Mouse (Mus musculus) right cerebral cortex, adult 18-20 months (tissue): ENCODE data around the gene Arhgef10l.
"Not testable (repeated sequence)": the region's sequence is repeated elsewhere in the genome, so short reads cannot be mapped to it uniquely, and the experiment has no call there.

Experiments used
- DNase-seq: peaks from one replicate; pipeline ENCODE4 v3.0.0; 2022; ENCODE audit warnings: mixed read lengths

Arhgef10l gene

DNA sequence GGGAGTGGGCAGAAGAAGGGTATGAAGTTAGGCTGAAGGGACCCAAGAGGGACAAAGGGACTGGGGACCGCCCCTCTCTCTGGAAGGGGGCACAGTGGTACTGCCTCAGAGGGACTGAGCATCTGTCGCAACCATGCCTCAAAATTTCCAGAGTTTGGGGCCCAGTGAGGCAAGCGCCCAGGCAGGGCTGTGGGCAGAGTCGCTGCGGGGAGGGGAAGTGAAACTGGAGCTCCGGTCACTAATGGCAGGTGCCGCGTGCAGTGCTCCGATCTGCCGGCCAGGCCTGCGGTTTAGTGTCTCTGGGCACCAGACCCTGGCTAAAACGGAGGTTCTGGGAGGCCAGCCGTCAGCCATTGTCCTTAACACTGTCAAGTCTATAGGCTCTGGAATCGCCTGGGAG lies 99.0 kb downstream of the Arhgef10l start:
- DNase-seq: no peak

DNA sequence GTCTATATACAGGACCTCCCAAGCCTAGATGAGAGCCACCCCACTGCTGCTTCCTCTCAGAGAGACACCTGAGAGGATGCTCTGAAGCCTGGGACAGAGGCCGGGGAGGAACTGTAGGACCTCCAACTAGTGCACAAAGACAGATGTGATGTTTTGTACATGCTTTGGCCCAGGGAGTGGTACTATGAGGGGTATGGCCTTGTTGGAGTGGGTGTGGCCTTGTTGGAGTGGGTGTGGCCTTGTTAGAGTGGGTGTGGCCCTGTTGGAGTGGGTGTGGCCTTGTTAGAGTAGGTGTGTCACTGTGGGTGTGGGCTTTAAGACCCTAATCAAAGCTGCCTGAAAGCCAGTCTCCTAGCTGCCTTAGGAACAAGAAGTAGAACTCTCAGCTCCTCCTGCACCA lies 101.4 kb downstream of the Arhgef10l start:
- DNase-seq: not testable (repeated sequence)

DNA sequence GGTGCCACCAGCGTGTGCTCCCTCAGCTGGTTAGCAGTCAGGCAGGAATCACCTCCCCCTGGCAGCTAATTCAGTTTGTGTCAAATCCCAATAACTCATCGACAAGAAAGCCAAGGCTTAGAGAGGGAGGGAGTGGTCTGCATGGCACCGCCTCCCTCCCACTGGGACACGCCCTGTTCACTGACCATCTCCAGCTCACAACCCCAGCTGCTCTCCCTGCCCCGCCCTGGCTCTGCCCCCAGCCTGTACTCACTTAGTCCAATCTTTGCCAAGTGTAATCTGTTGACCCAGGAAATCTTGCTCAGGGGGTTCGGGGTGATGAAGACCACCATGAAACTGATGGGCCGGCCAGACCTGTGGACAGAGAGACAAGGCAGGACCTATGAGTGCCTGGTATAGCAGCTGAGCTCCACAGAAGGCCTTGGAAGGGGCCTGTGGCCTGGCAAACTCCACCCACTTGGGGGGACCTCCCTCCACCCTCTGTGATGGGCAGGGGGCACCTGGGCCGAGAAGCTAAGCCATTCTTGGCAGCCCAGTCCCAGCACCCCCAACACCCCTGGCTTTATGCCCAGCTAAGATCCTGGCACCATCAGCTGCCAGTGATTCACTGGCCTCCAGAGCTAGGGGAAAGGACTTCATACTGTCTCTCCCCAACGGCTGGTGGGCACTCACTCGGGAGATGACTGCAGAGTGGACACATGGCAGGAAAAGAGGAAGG lies 103.2 kb downstream of the Arhgef10l start:
- no peak for DNase-seq

DNA sequence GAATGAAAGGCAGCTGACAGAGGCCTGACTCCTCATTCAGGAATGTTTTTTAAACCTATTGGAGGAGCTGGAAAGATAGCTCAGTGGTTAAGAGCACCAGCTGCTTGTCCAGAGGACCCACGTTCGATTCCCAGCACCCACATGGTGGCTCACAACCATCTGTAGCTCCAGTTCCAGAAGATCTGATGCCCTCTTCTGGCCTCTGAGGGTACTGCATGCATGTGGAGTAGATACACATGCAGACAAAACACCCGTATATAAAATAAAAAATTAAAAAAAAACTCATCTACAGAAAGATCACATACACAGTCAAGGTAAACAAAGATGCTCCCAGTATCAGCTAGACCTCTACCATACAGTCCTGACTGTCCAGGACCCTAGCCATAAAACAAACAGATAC lies 104.1 kb downstream of the Arhgef10l start:
- DNase-seq: no peak

DNA sequence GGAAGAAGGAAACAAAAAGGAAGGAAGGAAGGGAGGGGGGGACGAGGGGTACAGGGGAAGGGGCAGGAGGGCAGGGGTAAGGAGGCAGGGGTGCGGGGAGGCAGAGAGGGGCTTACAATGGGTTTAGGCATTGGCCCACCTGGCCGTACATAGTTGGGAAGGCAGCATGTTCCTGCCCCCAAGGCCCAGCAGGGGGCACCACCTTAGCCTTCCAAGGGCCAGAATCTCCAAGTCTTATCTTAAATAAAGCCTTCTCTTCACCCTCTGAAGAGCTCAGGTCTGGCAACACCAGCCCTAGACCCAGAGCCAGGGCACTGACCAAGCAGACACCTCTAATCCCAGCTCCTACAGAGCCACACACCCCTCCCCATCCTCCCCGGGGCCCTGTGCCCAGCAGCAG lies 106.0 kb downstream of the Arhgef10l start:
- DNase-seq: no peak

DNA sequence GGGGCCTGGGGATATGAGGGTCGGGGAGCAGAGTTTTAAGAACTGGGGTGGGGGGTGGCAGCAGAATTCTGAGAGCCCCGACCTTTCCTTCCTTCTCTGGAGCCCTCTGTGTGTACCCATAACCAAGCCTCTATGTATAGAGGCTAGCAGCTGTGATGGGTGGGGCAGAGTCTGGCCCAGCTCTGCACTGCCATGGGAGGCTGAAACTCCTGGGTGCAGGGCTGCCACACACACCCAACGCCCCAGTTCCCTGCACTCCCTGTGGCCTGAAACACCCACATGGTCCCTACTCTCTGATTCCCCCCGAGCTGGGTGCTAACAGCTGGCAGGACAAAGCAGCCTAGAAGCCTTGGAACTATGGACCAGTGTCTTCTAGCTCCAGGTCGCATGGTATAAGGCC lies 107.6 kb downstream of the Arhgef10l start:
- no peak for DNase-seq

DNA sequence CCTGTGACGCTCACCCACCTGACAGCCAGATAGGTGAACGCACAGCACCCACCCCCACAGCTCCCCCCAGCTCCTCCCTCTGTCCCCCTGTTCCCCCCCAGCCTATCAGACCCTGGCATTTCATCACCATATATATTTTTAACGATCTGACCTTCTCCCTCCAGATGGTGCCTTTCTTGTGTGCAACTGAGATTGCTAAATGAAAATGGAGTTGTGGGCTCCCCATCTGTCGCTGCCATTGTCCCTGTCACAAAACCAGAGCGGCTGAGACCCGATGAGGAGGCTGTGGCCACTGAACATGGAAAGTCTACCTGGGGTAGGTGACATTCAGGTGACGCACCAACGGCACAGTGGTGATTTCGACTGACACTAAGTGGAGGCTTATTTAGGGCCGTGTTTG lies 109.3 kb downstream of the Arhgef10l start:
- DNase-seq: no peak

DNA sequence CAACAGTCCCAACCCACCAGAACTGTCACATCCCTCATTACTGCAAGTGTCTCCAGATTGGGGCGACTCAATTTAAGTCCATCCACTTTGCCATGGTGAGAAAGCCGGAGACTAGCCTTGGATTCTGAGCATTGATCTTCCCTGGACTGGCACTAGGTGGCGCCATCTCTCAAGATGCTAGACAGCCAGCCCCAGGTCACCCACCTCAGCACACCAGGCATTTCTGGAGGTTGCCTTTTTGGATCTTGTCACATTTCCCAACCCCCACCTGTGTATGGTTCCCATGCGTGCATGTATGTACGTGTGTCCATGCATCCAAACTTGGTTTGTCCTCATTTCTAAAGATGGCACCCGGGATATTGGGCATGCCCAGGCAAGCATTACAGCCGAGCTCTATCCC lies 110.5 kb downstream of the Arhgef10l start:
- DNase-seq: peak; percentile 62

DNA sequence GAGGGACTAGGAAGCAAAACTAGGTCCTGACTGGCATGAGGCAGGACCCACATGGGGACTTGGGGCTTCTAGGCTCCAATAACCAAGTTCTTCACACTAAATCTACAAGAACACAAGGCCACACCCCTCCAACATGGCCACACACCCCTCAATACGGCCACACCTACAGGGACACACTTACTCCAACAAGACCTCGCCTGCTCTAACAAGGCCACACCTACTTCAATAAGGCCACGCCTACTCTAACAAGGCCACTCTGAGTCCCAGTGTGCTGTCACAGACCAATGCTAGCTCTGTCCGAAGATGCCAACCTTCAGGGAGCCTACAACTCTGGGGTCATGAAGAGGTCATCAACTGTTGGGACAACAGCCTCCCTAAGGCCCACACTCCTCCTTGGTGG lies 111.3 kb downstream of the Arhgef10l start:
- no peak for DNase-seq

DNA sequence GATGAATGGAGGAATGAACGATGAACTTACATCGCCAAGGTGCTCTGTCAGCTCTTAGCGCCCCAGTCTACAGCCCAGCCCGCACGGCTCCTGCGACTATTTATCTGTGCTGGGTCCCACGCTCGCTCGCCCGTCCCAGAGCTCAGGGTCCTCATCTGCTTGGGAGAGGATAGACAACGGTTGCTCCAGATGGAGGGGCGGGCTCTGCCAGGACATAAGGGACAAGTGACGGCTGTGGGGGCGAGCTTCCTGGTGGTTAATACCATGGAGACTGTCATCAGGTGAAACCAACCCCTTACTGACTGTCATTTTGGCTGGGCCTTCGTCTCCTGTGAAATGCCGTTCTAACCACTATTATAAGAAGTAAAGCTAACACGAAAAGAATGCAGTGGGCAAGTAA lies 114.0 kb downstream of the Arhgef10l start:
- DNase-seq: no peak

DNA sequence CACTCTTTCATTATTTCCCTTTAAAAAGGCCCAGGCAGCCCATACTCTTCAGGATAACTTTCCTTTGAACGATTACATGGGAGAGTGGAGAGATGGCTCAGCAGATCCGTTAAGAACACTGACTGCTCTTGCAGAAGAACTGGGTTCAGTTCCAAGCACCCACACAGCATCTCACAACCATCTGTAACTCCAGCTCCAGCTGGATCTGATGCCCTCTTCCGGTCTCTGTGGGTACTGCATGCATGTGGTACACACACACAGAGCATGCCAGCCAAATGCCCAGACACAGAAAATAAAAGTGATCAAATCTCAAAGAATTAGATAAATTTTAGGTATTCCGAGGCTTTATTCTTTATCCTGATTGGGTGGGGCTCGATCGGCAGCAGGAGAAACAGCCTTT lies 115.1 kb downstream of the Arhgef10l start:
- DNase-seq: no peak

DNA sequence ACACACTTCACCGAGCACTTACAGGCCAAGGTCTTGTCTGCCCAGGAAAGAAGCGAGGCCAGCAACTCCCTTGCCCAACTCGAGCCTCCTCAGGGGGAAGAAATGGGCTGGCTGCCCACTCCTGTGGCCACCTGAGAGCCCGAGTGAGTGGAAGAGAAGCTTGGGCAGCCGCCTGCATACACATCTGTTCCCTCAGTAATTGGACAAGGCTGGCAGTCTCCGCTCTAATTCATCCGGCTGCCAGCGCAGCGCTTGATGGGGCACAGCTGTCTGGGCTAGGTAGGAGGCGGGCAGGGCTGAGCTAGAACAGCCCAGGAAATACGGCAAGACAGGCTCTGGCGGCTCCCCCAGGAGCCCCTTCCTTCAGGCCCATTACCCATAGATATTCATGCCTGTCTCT lies 115.8 kb downstream of the Arhgef10l start:
- DNase-seq: peak; percentile 31

DNA sequence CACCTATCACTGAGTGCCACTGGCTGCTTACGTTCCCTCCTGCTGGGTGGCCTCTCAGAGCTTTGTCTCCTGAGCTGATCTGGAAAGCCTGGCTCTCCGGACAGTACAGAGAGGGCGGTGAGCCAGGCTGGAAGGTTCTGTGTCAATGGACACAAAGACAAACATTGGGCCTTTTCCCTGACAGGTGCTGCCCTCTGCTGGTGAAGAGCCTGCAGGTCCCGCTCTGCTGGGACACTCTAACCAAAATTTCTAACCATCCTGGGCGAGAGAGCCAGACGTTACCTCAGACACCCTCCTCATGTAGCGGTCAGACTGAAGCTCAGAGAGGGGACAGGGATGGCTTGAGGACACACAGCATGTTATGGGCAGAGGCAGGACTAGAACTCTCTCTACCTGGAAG lies 118.3 kb downstream of the Arhgef10l start:
- DNase-seq: peak; percentile 57

DNA sequence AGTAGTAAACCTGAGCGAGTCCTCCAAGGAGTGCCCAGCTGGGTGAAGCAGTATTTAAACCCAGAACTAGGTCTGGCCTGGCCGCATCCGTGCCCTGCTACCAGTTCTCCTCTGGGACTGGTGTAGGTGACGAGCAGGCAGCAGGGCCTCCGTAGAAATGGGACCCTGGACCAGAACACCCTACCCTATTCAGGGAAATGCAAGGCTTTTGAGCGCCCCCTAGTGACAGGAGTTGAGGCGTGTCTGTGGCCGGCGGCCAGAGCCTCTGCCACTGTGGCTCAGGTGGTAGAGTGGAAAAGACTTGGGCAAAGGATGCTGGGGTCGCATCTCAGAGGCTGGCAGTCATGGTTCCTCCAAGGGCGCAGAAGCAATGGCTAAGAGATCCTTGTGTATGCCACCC lies 126.7 kb downstream of the Arhgef10l start:
- DNase-seq: peak; percentile 39

DNA sequence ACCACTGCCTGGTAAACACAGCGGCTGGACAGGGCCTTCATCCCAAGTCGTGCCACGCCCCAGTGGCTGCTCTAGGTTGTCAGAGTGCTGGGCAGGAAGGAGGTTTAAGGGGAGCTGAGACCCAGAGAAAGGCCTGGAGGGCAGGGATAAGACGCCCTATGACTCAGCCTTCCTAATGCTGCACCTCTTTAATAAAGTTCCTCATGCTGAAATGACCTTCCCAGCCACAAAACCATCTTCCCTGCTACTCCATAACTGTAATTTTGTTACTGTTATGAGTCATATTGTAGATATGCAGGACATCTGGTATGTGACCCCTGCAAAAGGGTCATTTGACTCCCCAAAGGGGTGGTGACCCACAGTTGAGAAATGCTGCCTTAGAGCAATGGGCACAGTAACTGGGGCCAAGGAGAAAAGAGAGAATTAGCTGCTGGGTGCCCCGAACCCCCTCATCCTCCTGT lies 128.2 kb downstream of the Arhgef10l start:
- DNase-seq: no peak

DNA sequence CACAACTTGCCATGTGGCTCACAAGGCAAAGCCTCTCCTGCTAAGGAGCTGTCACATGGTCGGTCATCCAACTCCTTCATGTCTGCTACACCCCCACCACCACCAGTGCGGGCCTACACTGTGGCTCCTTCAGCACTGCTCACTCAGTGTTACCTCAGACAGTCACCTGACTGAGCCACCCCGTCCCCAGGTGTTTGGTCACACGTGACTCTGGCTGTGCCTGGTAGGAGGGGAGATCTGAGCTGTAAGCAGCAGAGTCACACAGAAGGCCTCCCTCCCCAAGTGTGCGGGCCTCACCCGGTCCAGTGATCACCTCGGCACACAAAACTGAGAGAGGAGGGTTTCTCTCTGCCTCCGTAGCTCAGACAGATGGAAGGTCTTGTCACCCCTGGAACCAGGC lies 130.5 kb downstream of the Arhgef10l start:
- DNase-seq: no peak

DNA sequence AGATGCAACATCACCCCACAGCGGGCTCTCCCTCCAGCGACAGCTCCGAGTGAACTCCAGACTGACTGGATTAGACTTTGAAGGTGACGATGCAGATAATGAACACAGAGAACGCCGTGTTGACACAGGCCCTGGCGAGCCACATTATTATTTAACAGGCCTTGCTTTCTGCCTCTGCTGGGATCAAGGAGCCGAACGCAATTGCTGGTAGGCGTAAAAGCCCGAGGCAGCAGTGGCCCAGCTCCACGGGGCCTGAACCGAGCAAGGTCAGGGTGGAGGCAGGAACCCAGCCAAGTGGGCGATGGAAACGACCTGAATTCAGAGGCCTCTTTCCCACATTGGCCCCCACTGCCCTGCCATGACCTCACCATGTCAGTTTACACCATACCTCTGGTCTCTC lies 133.5 kb downstream of the Arhgef10l start:
- DNase-seq: no peak

DNA sequence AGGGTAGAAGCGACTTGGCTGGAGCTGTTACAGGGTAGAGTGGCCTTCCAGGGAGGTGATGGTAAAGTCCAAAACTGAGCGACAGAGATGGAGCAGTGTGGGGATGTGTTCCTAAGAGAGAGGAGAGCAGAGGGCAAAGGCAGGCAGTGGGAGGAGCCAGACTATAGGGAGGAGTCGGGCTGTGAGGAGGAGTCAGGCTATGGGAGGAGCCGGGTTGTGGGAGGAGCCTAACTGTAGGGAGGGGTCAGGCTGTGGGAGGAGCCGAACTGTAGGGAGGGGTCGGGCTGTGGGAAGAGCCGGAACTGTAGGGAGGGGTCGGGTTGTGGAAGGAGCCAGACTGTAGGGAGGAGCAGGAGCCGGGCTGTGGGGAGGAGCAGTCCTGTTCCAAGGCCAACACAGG lies 134.8 kb downstream of the Arhgef10l start:
- DNase-seq: no peak

DNA sequence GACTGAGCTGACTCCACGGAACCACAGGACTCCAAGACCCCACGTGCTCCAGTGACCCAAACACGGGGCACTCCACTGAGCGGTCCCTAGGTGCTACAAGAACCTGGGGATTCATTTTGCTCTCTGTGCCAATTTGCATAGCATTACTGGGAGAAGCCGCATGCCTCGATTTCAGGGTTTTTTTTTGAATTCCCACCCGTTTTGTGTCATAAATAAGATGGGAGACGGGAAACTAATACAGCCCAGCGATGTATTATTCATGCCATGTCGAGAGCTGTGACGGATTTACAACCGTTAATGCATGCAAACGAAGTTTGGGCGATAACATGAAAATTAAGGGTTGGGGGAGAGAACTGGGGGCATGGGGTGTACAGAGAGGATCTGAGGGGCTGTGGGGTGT lies 136.1 kb downstream of the Arhgef10l start:
- DNase-seq: no peak

DNA sequence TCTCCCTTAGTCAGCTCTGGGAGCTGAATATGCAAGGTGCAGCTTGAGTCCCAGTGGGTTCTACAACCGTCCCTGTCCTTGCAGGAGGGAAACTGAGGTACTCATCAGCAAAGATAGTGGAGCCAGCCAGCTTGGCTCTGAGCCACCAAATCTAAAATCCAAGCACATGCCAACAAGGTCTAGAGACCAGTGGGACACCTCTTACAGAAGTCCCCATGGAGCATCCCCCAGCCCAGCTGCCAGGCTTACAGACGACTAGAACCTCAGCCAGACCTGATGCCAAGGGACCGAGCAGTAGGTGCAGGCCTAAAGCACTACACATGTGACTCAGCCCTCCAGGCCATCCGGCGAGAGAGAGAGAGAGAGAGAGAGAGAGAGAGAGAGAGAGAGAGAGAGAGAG lies 137.4 kb downstream of the Arhgef10l start:
- no peak for DNase-seq

DNA sequence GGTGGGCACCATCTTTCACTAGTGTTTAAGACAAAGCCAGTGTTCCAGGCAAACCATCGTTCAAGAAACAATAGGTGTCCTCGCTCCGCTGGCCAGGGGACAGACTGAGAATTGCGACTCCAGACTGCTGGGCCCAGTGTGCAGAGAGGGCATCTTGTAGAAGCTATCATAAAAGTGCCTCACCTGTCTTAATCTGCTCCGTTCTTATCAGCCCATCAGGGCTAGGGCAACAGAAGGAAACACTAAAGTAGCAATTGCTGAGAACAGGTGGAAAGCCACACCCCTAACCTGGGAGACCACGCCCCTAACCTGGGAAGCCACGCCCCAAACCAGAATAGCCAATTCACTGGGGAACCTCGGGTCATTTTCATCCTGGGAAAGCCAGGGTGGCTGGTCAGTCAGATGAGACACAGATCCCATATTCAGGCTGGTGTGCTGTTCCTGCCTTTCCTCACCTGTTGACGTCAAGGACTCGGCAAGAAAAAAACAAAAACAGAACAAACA lies 140.1 kb downstream of the Arhgef10l start:
- DNase-seq: no peak

DNA sequence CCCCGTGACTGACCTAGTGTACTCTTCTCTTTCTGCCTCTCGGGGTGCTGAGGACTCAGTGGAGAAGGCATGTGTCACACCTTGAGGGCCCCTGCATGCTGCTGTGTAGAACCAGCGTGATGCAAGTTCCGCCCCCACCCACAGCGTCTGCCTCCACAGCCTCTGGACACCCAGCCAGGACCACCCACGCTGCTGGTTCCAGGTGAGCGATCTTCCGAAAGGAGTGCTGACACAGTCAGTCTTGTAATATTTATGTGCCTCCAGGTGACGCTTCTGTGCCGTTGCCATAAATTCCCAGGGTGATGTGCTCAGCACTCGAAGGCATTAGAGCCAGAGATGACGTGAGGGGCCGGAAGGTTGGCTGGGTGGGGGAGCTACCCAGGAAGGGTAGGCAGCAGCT lies 140.9 kb downstream of the Arhgef10l start:
- DNase-seq: no peak

DNA sequence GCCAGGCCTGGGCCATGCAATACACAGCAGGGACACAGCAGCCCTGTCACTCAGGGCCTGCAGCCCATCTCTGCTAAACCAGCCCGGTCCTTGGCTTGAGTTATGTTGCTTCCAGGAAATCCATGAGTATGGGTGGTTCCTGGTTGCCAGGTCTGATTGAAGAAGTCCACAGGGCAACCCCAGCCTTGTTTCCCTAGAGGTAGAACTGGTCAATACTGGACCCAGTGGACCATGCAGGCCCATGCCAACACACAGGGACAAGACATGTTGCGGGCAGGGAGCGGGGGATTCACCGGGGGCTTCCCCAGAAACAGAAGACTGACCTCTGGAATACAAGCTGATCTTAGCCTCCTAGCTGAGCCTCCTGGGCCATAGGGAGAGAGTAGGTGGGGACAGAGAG lies 142.9 kb downstream of the Arhgef10l start:
- DNase-seq: no peak

DNA sequence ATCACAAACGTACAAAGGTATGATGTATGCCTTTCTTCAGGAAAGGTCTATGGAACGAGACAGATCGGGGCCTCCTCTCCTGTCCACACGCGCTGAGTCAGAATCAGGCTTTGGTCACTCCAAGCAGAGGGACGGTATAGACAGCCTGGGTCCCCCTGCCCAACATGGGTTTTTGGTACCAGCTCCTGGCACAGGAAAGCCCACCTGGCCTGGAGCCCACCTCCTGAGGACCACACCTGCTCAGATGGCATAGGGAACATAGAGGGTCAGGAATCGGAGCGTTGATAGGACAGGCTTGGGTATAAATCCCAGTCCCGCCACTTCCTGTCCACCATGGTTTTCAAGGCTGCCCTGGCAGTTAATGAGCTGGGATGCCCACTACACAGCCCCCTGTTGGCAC lies 145.1 kb downstream of the Arhgef10l start:
- DNase-seq: no peak

DNA sequence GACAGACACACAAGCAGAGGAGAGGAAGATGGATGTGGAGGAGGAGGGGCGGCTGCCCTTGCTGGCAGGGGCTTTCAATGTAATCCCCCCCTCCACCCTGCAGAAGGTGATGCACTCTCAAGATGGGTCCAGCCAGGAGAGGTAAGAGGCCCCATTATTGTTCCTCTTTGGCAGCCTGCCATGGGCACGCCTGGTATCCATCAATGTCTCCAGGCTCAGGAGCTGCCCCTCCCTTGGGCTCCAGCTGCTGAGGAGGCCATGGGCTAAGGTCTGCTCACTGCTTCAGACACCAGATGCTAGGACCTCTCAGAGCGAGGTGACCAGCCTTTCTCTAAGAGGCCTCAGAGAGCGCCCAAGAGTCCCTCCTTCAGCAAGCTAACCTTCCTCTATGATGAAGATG lies 152.0 kb downstream of the Arhgef10l start:
- no peak for DNase-seq
